Mouse (Mus musculus): ENCODE measurements around the gene Clptm1.

Gene Clptm1

DNA sequence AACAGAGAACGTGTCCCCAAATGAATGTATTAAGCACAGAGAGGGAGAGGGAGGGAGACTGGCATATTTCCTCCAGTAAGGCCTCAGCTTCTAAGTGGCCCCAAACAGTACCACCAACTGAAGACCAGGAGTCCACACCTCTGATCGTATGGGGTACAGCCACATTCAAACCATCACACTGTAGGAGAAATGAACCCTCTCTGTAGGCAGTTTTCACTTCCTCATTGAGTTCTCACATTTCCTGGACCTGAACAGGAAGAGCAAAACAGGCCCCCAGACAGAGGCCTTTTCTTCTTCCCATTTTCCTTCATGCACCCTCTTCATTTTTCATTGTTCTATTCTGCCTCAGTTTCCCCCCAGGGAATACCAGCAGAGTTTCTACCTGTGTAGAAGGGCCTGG, 2.6 kb upstream of the Clptm1 start:
- intact Hi-C loops (cut with DNase I) = loop anchor here (5.0 kb wide), 1 partner anchor 45 kb away; no protein-coding TSS in a partner anchor

DNA sequence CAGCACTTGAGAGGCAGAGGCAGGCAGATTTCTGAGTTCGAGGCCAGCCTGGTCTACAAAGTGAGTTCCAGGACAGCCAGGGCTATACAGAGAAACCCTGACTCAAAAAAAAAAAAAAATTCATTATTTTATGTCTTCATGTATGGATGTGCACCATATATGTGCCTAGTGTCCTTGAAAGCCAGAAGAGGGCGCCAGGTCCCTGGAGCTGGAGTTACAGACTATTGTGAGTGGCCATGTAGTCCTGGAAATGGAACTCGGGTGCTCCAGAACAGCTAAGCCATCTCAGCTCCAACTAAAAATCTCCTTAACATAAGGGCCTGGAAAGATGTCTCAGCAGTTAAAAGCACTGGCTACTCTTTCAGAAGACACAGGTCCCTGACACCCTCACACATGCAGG, 1.9 kb upstream of the Clptm1 start:
- intact Hi-C loops (cut with DNase I) = loop anchor here (5.0 kb wide), 1 partner anchor 46 kb away; no protein-coding TSS in a partner anchor

DNA sequence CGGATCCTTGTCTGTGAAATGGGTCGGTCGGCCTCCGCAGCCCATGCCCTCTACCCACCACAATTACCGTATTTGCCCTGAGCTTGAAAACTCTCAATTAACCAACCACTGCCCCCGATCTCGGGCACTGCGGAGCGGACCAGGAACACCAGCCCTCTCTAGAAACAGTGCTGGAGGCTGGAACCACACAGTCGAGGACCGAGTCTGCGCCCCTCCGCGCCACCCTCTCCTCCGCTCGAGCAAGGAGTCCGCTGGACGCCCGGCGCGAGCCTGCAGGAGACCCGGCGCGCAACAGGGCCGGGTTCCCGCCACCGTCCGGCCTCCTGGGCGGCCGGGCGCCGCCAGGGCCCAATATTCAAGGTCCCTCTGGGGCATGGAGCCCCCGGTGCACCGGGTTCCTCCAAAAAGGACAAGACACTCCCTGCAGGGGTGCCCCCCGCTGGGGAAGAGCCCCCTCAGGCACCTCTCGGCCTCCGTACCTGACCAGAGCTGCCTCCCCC, 328 bp downstream of the Clptm1 start:
- intact Hi-C loops (cut with DNase I) = no loop called here

DNA sequence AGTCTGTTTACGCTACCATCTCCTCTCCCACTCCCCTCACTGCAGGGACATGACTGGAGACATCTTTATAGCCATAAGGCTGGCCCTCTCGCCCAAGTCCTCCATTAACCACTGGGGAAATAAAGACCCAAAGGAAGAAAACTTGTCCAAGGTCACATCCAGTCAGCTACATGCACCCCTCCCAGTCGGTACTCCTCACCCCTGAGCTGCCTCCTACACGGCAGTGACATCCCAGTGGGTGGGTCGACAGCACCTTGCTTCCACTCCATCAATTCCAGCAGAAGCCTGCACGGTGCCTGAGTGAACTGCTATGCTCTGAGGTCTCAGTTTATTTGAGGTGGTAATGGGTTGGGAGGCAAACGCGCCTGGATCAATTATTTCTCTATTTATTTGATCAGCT, 893 bp downstream of the Clptm1 start:
- intact Hi-C loops (cut with DNase I) = no loop called here

DNA sequence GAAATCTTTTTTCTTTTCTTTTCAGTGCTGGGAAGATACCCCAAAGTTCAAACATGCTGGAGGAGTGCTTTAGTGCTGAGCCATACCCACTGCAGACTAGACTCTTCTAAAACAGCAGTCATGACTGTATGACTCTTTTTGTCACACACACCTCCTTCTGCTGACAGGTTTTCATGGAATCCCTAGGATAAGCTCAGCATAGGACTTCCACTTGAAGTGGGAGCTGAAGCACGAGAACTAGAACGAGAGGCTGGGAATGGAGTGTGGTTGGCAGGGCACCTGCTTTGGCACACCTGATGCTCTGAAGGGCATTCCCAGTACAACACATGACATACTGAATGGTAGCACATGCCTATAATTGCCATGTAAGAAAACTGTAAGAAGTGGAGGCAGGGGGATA, 12.2 kb downstream of the Clptm1 start:
- intact Hi-C loops (cut with DNase I) = no loop called here

DNA sequence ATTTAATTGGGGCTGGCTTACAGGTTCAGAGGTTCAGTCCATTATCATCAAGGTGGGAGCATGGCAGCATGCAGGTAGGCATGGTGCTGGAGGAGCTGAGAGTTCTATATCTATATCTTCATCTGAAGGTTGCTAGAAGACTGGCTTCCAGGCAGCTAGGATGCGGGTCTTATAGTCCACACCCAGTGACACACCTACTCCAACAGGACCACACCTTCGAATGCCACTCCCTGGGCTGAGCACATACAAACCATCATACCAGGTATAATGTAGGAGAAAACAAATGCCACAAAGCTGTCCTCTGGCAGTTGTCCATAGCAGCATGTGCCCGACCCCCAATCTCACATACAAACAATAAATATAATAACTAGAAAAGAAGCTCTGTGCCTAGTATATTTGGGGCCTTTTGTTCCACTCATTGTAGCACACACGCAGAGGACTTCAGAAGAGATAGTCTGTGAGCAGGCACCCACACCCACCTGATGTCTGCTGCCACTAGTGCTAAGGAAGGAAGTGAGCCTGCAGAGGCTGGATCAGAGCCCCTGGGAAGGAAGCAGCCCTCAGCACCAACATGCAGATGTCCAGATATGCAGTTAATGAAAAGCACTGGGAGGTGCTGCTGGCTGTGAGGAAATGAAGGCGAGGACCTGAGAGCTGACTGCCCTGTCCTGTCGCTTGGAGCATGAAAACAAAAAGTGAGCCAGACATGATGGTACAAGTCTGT, 13.6 kb downstream of the Clptm1 start:
- intact Hi-C loops (cut with DNase I) = no loop called here

DNA sequence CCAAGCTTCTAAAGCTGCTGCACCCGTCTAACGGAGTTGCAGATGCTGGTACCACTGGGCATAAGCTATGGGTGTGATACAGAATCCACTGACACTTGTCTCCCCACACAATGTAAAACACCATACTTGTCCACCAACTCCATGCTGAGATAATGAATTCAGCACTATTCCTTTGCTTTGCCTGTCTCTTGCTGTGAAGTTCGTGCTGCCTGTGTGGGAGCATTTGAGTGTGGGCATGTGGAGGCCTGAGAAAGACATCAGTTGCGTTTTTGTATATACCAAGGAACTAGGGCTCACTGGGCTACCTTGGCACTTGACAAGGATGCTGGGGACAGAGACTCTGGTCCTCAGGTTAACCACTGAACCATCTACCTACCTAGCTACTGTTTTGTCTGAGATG, 23.6 kb downstream of the Clptm1 start:
- intact Hi-C loops (cut with DNase I) = no loop called here

DNA sequence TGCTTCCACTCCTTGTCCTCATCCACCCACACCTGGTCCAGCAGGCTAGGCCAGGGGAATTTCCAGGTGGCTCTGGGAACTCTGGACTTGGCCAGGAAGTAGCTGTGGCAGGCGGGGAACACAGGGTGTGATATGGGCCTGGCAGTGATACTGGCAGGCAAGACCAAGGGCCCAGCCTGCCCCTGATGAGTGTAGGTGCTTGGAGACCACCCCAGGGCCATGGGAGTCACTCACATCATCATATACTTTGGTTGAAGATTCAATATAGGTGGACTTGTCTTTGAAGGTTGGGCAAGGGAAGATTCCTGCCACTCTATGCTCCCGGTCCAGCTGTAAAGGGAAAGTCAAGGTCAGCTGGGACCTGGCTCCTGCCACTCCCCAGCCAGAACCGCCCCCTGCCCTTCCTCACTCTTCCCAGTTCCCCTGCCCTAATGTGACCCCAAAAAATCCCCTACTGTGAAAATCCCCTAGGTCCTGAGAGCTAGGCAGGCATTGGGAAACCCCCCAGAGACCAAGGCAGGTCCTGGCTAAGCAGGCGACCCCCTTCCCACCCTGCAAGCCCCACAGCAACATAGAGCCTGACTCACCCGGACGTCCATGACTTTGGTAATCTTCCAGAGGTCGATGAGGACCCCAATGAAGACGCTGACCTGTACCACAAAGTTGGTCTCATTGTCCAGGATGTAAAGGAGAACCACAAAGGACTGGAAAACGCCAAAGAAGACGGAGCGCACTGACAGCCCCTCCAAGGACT, 29.6 kb downstream of the Clptm1 start:
- intact Hi-C loops (cut with DNase I) = no loop called here

DNA sequence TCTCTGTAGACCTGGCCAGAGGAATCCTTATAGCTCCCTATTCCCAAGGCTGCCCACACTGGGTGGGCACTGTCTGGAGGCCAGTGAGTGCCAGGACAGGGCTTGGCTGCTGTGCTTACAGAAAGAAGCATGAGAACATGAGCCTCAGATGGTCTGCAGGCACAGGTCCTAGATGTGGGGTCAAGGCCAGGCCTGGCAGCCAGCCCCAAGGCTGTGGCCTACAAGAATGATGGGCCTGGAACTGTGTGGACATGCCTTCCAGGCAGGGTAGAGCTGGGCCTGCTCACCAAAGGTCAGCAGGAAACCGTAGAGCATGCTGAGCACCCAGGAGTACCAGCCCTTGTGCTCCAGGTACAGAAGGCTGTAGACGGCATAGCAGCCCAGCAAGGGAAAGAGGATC, 30.2 kb downstream of the Clptm1 start:
- intact Hi-C loops (cut with DNase I) = no loop called here

DNA sequence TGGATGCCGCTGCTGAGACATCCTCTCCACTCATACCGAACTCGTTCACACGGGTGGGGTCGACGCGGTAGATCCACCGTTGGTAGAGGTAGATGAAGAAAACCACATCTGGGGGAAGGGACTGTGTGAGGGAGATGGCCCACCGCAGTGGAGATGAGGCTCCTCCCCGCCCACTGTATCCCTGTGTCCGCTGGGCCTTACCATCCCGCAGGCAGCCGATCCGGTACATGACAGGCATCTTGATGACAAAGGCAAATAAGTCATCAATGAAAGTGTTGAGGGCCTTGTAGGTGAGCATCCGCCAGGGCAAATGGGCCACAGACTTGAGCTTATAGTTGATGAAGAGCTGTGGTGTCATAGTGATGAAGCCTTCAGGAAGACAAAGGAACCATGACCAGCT, 31.0 kb downstream of the Clptm1 start:
- intact Hi-C loops (cut with DNase I) = no loop called here

DNA sequence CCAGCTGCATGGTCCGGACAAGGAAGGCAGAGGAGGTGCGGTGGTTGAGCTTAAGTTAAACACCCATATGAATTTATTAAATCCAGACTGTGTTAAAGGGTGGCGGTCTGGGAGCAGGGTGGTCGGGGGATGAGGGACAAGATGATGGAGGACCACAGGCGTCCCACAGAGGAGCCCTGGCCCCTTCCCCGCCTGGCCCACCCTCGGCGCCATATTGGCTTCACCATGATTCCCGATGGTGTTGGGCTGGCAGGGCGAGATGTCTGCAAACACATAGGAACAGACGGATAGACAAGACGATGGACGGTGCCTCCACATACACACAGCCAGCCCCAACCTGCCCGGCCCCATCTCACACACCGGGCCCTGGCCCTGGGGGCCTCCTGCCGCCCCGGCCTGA, 31.6 kb downstream of the Clptm1 start:
- intact Hi-C loops (cut with DNase I) = no loop called here

DNA sequence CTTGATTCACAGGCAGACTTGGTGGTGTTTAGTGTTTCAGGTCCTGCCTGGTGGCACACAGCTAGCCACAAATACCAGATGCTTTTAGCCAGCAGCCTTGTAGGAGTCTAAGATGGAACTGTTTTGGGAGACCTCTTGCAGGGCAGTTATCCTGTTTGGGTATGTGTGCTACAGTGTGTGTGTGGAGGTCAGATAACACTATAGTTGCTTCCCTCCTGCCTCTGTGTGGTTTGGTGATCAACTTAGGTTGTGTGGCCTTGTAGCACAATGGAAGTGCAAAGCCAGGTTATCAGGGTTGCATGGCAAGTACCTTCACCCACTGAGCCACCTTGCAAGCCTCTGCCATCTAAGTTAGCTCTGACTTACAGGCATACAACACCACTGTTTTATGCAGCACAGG, 32.1 kb downstream of the Clptm1 start:
- intact Hi-C loops (cut with DNase I) = no loop called here

DNA sequence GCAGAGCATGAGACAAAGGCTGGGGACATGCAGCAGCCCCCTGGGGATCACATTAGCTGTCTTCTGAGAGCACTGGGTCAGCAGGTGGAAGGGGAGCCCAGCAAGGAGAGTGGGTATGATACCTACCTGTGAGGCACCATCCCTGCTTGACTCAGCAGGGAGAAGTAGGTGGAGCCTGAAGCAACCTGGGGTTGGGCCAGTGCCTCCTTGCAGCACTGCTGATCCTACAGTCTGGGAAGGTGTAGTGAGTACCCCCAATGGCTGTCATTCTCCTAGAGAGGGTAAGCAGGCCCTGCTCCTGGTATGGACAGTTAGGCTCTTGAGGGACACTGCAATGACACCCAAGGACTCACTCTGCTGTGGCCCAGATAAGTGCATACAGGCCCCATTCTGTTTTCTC, 32.6 kb downstream of the Clptm1 start:
- intact Hi-C loops (cut with DNase I) = no loop called here

DNA sequence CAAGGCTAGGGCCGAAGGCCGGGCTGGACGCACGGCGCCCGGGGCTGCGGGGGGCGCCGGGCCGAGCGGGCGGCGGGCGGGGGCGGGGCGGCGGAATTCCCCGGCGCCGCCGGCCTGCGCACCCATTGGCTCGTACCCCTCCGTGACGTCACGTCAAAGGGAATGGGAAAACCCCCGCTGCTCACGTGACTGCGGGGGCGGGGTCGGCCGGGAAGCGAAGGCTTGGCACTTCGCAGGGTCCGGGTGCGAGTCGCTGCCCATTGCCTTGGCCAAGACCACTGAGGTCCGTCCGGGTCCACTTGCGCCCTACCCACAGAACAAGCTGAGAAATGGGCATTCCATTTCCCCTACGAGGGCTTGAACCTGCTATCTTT, 35.5 kb downstream of the Clptm1 start, which contains the start of gene Relb:
Gene Relb (minus strand): TSS at position 78 of the 374 bp plus-strand sequence.
- intact Hi-C loops (cut with DNase I) = no loop called here

DNA sequence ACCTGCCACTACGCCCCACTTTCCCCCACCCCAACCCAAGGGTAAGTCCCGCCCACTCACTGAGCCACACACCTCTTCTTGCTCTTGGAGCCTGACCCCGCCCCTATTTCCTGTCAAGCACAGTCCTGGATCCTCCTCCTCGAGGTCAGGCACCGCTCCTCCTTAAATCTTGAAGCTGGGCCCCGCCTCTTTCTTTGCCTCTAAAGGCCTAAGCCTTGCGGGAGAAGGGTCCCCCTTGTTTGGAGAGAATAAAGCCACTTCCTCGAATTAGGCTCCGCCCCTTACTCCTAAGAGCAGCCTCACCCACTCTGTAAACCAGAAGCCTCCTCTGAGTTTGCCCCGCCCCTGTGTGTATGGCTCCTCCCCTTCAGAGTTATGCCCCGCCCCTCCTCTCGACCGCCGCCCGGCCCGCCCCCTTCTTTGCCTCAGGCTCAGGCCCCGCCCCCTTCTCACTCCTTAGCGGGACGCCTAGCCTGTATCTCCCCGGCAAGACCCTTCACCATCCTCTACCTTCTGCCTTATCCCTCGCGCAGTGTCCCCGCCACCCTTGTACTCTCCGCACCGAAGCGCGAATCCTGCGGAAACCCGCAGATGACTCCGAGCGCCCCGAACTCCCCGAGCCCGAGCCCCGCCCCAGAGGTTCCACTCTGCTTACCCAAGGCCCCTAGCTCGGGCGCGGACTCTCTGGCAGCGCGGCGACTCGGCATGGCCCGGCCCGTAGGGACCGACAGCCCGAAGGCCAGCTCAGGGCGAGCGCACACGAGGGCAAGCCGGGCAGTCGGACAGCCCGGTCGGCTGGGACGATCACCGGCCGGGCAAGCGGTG, 36.1 kb downstream of the Clptm1 start:
- intact Hi-C loops (cut with DNase I) = no loop called here

DNA sequence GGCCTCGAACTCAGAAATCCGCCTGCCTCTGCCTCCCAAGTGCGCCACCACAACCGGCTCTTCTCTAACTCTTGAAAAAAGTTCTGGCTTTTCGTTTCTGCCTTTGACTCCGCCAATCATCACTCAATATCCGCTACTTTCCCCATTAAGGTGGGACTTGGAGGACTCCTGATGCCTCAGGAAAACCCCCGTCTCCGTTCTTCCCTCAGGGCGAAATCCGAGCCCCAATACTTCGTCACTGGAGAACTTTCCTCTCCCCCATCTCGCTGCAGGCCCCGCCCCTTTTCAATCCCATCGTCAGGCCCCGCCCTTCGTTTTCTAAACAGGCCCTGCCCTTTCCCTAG, 36.7 kb downstream of the Clptm1 start:
- intact Hi-C loops (cut with DNase I) = no loop called here

DNA sequence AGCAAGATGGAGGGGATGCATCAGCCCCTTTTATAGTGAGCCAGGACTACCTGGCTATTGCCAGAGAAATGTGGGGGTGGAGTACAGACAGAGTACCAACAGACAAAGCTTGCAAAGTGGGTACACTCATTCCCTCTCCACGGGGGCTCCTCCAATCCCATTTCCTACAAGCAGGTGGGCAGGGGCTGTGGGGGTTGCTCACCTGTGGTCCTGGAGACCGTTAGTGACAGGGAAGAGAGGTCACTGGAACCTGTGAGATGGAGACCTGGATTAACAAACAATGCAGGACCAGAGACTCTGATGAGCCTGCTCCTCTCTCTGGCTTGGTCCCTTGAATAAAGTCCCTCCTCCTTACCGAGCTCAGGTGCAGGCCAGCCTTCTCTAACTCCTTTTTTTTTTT, 37.1 kb downstream of the Clptm1 start:
- intact Hi-C loops (cut with DNase I) = no loop called here

DNA sequence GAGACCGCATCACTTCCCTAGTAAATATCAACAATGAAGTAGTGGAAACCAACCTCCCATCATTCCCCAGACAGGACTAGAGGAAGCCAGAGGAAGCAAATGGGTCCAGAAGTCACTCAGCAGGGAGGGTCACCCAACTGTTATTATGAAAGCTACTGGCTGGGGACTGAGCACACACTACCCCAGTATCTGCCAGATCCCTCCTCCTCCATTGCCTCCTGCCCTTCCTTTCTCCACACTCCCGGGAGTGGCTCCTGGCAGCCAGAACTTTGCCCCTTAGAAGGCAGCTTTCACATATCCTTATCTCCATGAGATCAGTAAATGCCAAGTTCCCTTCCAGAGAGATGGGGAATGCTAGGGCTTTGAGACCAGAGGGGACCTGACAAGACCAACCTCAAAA, 41.4 kb downstream of the Clptm1 start:
- intact Hi-C loops (cut with DNase I) = loop anchor here (5.0 kb wide), 1 partner anchor 46 kb away; the partner anchor contains the start of genes Gemin7 and Zfp296

DNA sequence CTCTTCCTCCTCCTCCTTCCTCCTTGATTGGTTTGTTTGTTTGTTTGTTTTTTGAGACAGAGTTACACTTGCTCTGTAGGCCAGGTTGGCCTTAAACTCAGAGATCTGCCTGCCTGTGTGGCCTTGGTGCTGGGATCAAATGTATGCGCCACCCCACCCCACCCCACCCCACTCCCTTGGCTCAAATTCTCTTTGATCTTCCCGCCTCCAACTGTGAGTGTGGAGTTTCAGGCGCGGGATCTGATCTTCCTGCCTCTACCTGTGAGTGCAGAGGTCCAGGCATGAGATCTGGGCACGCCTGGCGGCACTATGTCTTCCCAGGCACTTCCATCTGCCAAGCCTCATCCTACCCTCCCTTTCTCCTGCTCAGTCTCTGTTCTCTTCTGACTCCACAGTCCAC, 42.6 kb downstream of the Clptm1 start:
- intact Hi-C loops (cut with DNase I) = loop anchor here (5.0 kb wide), 1 partner anchor 45 kb away; the partner anchor contains the start of genes Gemin7 and Zfp296

DNA sequence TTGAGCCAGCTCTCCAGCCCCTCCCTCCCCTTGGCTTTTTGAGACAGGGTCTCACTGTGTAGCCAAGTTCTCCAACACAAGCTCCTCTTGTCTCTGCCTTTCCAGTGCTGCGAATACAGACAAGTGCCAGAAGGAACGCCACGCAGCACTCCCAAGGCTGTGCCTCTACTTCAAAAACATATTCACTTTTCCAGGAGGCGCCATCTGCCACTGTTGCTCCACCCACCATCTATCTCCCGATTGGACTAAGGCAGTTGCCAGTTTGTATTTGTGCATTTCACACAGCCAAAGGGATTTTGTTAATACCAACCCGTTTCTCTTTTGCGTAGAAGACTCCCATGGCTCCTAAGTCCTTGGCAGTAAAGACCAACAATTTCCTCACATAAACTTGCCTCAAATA, 44.0 kb downstream of the Clptm1 start:
- intact Hi-C loops (cut with DNase I) = loop anchor here (5.0 kb wide), 1 partner anchor 44 kb away; the partner anchor contains the start of genes Gemin7 and Zfp296

DNA sequence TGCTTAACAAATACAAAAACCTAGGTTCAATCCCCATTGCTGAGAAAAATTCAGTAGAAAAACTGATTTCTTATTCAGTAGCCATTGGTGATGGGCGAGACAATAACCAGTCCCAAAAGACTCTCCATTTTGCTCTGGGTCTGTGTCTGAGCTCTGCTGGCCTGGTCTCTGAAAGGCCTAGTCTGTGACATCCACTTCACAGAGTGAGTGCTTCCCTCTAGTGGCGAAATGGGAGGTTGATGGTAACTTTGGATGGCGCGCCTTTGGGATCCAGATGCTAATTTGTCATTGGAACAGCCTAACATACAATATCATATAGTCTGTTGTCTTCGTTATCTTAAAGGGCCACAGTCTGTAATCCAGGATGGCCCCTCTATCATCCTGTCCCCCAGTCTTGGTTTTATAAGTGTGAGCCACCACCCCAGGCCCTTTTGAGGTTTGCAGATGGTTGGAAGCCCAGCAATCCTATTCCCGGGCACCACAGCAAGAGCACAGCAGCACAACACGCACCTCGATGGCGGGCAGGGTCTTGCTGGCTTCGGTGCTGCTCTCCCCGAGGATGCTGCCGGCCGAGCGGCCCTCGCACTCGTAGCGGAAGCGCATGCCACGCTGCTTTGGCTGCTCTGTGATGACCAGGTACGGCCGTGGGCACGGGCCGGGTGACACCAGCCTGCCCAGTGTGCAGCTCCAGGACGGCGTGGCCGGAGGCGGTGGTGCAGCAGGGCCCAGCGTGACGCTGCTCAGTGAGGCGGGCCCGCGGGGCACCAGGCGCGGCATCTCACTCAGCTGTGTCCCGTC, 45.6 kb downstream of the Clptm1 start:
- intact Hi-C loops (cut with DNase I) = no loop called here

All from adrenal gland (tissue).